Mouse (Mus musculus): ENCODE data around the gene Cacna1s. TPM values are rescaled to one million over a fixed set of nuclear protein-coding genes. Genes with fewer than 3 reads are reported as not detected.
A peak's percentile ranks its signal among the peaks of the same experiment; 100 is the strongest.

The Cacna1s gene
- polyA plus RNA-seq, 1 experiment, result 0.70 TPM

- Histone ChIP-seq H3K4me1 (ENCODE audit: control insufficient read depth, insufficient read depth, low read length) (no peaks in the 10 kb centered on the region), H3K27ac (ENCODE audit: control insufficient read depth, insufficient read depth, low read depth, low read length, poor library complexity) (no peak overlapping the region), H3K4me3 (replicated peaks; ENCODE audit: control insufficient read depth, low read depth, low read length) (no peak overlapping the region)
- TF ChIP-seq POLR2A (IDR thresholded peaks at IDR 0.05; ENCODE audit: borderline replicate concordance, control insufficient read depth, low read depth, low read length), result no peak
- peak; percentile 82 for TF ChIP-seq CTCF (IDR thresholded peaks at IDR 0.05; ENCODE audit: control insufficient read depth, insufficient read depth, low read length)
- 22% methylated on average over 4 of the region's 4 CpGs for WGBS
Observed at GRCm38 (mm10) chr1:136045774-136046173, 6.8 kb upstream of the Cacna1s start.

- Histone ChIP-seq H3K27ac (ENCODE audit: control insufficient read depth, insufficient read depth, low read depth, low read length, poor library complexity) (no peak overlapping the region), H3K4me3 (replicated peaks; ENCODE audit: control insufficient read depth, low read depth, low read length) (no peak overlapping the region), H3K4me1 (ENCODE audit: control insufficient read depth, insufficient read depth, low read length) (no peaks in the 10 kb centered on the region)
- WGBS, result 15% methylated on average over 2 of the region's 2 CpGs
- TF ChIP-seq CTCF (IDR thresholded peaks at IDR 0.05; ENCODE audit: control insufficient read depth, insufficient read depth, low read length), result peak; percentile 38; the same call in 1 of the 2 replicates
- TF ChIP-seq POLR2A (IDR thresholded peaks at IDR 0.05; ENCODE audit: borderline replicate concordance, control insufficient read depth, low read depth, low read length), result no peak
Observed at GRCm38 (mm10) chr1:136047432-136047831, 5.1 kb upstream of the Cacna1s start.

- TF ChIP-seq CTCF (IDR thresholded peaks at IDR 0.05; ENCODE audit: control insufficient read depth, insufficient read depth, low read length) (no peak), POLR2A (IDR thresholded peaks at IDR 0.05; ENCODE audit: borderline replicate concordance, control insufficient read depth, low read depth, low read length) (no peak)
- 51% methylated on average over 9 of the region's 9 CpGs for WGBS
Observed at GRCm38 (mm10) chr1:136047894-136048293, 4.7 kb upstream of the Cacna1s start.

GRCm38 (mm10) chr1:136050312-136051012 is 2.1 kb upstream of the Cacna1s start, which contains the start of gene Ascl5:
Ascl5 (plus strand) TSS chr1:136050804.
- WGBS, result 20% methylated on average over 29 of the region's 29 CpGs
- no peak within 1 kb of the TSS for H3K27ac ChIP-seq (ENCODE audit: control insufficient read depth, insufficient read depth, low read depth, low read length, poor library complexity)
- H3K4me1 ChIP-seq (ENCODE audit: control insufficient read depth, insufficient read depth, low read length), result no peaks in the 10 kb centered on the region
- no peak within 1 kb of the TSS for H3K4me3 ChIP-seq (replicated peaks; ENCODE audit: control insufficient read depth, low read depth, low read length)
- TF ChIP-seq CTCF (IDR thresholded peaks at IDR 0.05; ENCODE audit: control insufficient read depth, insufficient read depth, low read length) (no peak), POLR2A (IDR thresholded peaks at IDR 0.05; ENCODE audit: borderline replicate concordance, control insufficient read depth, low read depth, low read length) (no peak)

More at GRCm38 (mm10) chr1:136047894-136048293, 4.7 kb upstream of the Cacna1s start:
- Histone ChIP-seq H3K4me3 (replicated peaks; ENCODE audit: control insufficient read depth, low read depth, low read length) (no peak overlapping the region), H3K4me1 (ENCODE audit: control insufficient read depth, insufficient read depth, low read length) (no peaks in the 10 kb centered on the region), H3K27ac (ENCODE audit: control insufficient read depth, insufficient read depth, low read depth, low read length, poor library complexity) (no peak overlapping the region)

GRCm38 (mm10) chr1:136051013-136051315 is 1.6 kb upstream of the Cacna1s start:
- H3K27ac ChIP-seq (ENCODE audit: control insufficient read depth, insufficient read depth, low read depth, low read length, poor library complexity), result no peak overlapping the region
- H3K4me3 ChIP-seq (replicated peaks; ENCODE audit: control insufficient read depth, low read depth, low read length), result no peak overlapping the region
- no peaks in the 10 kb centered on the region for H3K4me1 ChIP-seq (ENCODE audit: control insufficient read depth, insufficient read depth, low read length)
- TF ChIP-seq POLR2A (IDR thresholded peaks at IDR 0.05; ENCODE audit: borderline replicate concordance, control insufficient read depth, low read depth, low read length) (no peak), CTCF (IDR thresholded peaks at IDR 0.05; ENCODE audit: control insufficient read depth, insufficient read depth, low read length) (no peak)
- WGBS, result 2% methylated on average over 36 of the region's 36 CpGs

GRCm38 (mm10) chr1:136051465-136051864 is 1.1 kb upstream of the Cacna1s start:
- Histone ChIP-seq H3K27ac (ENCODE audit: control insufficient read depth, insufficient read depth, low read depth, low read length, poor library complexity) (no peak overlapping the region), H3K4me3 (replicated peaks; ENCODE audit: control insufficient read depth, low read depth, low read length) (no peak overlapping the region), H3K4me1 (ENCODE audit: control insufficient read depth, insufficient read depth, low read length) (no peaks in the 10 kb centered on the region)
- TF ChIP-seq CTCF (IDR thresholded peaks at IDR 0.05; ENCODE audit: control insufficient read depth, insufficient read depth, low read length), result 0 out of 2 replicates have a peak, but pooled peaks have one; percentile 3
- TF ChIP-seq POLR2A (IDR thresholded peaks at IDR 0.05; ENCODE audit: borderline replicate concordance, control insufficient read depth, low read depth, low read length), result no peak
- WGBS, result 3% methylated on average over 6 of the region's 6 CpGs

GRCm38 (mm10) chr1:136055771-136056170 is 3.2 kb downstream of the Cacna1s start:
- no peak overlapping the region for H3K4me3 ChIP-seq (replicated peaks; ENCODE audit: control insufficient read depth, low read depth, low read length)
- H3K4me1 ChIP-seq (ENCODE audit: control insufficient read depth, insufficient read depth, low read length), result no peaks in the 10 kb centered on the region
- WGBS, result 69% methylated on average over 3 of the region's 3 CpGs
- no peak overlapping the region for H3K27ac ChIP-seq (ENCODE audit: control insufficient read depth, insufficient read depth, low read depth, low read length, poor library complexity)
- TF ChIP-seq CTCF (IDR thresholded peaks at IDR 0.05; ENCODE audit: control insufficient read depth, insufficient read depth, low read length), result no peak
- no peak for TF ChIP-seq POLR2A (IDR thresholded peaks at IDR 0.05; ENCODE audit: borderline replicate concordance, control insufficient read depth, low read depth, low read length)

GRCm38 (mm10) chr1:136058594-136058993 is 6.0 kb downstream of the Cacna1s start:
- 40% methylated on average over 3 of the region's 3 CpGs for WGBS
- no peak for TF ChIP-seq CTCF (IDR thresholded peaks at IDR 0.05; ENCODE audit: control insufficient read depth, insufficient read depth, low read length)
- TF ChIP-seq POLR2A (IDR thresholded peaks at IDR 0.05; ENCODE audit: borderline replicate concordance, control insufficient read depth, low read depth, low read length), result no peak

More at GRCm38 (mm10) chr1:136058594-136058993, 6.0 kb downstream of the Cacna1s start:
- Histone ChIP-seq H3K4me1 (ENCODE audit: control insufficient read depth, insufficient read depth, low read length) (no peaks in the 10 kb centered on the region), H3K4me3 (replicated peaks; ENCODE audit: control insufficient read depth, low read depth, low read length) (no peak overlapping the region), H3K27ac (ENCODE audit: control insufficient read depth, insufficient read depth, low read depth, low read length, poor library complexity) (no peak overlapping the region)
